Mouse (Mus musculus): ENCODE data around the gene Igdcc3. TPM values are rescaled to one million over a fixed set of nuclear protein-coding genes. Genes with fewer than 3 reads are reported as not detected.
"Not testable (repeated sequence)": the region's sequence is repeated elsewhere in the genome, so short reads cannot be mapped to it uniquely, and the experiment has no call there.

Gene Igdcc3
- polyA plus RNA-seq, 1 experiment from 2014 or later, result 0.52 TPM

DNA sequence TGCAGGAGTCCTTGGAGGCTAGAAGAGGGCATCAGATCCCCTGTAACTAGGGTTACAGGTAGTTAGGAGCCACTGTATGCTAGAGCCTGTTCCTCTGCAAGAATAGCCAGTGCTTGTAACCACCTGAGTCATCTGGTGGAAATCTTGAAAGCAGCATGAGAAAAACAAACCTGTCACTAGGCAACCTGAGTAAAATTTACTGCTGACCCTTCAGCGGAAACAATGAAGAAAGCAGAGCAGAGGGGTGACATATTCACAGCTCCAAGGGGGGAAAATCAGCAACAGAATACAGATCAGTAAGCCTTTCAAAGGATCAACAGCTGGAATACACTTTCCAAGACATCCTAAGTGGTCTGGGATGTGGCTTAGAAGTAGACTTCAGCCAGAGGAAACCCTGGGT, 70.6 kb downstream of the Igdcc3 start:
- Histone ChIP-seq H3K27me3 (no peaks in the 10 kb centered on the region), H3K9ac (no peak overlapping the region)
- 26% methylated on average over 1 of the region's 1 CpGs for WGBS

DNA sequence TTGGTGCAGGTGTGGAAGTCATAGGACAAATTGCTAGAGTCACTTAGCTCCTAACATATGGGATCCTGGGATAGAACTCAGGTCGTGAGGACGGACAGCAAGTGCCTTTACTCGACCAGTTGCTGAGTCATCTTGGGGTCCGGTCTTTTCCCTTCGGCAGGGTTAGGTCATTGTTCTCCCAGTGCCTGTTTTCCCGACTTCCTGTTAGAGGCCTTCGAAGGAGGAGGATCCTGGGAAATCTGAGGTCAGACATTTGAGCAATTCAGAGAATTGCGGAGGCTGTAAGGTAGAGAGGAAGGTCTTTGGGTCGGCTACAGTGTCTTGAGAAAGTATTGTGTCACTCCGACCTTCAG, 73.4 kb downstream of the Igdcc3 start:
- WGBS, result 23% methylated on average over 10 of the region's 10 CpGs
- no peak for ATAC-seq (ENCODE audit: insufficient number of reproducible peaks, low FRiP score, low TSS enrichment, low read depth)
- H3K9ac ChIP-seq, result 0 out of 2 replicates have a peak overlapping the region, but pooled peaks have one; percentile 36

More for the DNA sequence above, 70.6 kb downstream of the Igdcc3 start:
- Histone ChIP-seq H3K9me3 (no peaks in the 10 kb centered on the region), H3K27ac (no peak overlapping the region), H3K4me3 (no peak overlapping the region), H3K4me1 (peaks cover 15% of the 10 kb centered on the region), H3K4me2 (no peak overlapping the region), H3K36me3 (no peaks in the 10 kb centered on the region)
- ATAC-seq (ENCODE audit: insufficient number of reproducible peaks, low FRiP score, low TSS enrichment, low read depth), result no peak

DNA sequence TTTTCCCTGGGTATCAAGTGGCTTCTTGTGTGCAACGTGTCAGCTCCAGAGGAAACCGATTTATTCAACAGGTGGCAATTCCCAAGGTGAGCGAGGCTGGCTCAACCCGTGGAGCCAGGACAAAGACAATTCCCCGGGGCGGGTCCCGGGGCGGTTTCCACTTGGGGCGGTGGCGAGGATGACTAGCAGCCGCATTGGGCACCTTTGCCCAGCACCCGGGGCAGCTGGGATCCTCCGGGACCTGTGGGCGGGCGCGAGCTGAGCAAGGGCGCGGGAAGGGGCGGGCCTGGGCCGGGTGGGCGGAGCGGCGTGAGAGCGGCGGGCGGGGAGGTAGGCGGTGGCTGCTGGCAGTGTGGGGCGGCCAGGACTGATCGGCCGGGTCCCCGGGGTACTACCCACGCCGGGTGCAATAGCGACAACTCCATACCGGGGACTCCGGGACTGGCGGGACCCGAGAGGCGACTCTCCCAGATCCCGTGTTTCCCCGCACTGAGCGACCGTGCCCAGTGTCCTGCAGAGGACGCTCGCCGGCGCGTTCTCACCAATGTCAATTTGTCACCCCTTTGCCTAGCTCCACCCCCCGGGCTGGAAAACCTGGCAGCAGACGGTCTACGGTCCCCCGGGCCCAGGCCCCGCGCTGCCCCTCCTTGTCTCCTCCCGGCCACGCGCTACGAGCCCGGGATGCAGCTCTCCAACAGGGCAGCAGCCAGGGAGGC, 73.9 kb downstream of the Igdcc3 start:
- H3K36me3 ChIP-seq, result no peaks in the 10 kb centered on the region
- H3K9me3 ChIP-seq, result no peaks in the 10 kb centered on the region
- H3K4me3 ChIP-seq, result peak overlapping the region; percentile 68
- peak overlapping the region; percentile 58 for H3K9ac ChIP-seq
- WGBS, result under 1% methylated on average over 50 of the region's 59 CpGs
- H3K4me1 ChIP-seq, result peaks cover 15% of the 10 kb centered on the region
- H3K27me3 ChIP-seq, result no peaks in the 10 kb centered on the region
- H3K4me2 ChIP-seq, result peak overlapping the region; percentile 92
- H3K27ac ChIP-seq, result peak overlapping the region; percentile 88
- peak; percentile 93 for ATAC-seq (ENCODE audit: insufficient number of reproducible peaks, low FRiP score, low TSS enrichment, low read depth)

More for the DNA sequence above, 73.4 kb downstream of the Igdcc3 start:
- Histone ChIP-seq H3K4me1 (peaks cover 15% of the 10 kb centered on the region), H3K4me3 (peak overlapping the region; percentile 68), H3K27ac (peak overlapping the region; percentile 88), H3K27me3 (no peaks in the 10 kb centered on the region), H3K9me3 (no peaks in the 10 kb centered on the region), H3K4me2 (peak overlapping the region; percentile 92), H3K36me3 (no peaks in the 10 kb centered on the region)

DNA sequence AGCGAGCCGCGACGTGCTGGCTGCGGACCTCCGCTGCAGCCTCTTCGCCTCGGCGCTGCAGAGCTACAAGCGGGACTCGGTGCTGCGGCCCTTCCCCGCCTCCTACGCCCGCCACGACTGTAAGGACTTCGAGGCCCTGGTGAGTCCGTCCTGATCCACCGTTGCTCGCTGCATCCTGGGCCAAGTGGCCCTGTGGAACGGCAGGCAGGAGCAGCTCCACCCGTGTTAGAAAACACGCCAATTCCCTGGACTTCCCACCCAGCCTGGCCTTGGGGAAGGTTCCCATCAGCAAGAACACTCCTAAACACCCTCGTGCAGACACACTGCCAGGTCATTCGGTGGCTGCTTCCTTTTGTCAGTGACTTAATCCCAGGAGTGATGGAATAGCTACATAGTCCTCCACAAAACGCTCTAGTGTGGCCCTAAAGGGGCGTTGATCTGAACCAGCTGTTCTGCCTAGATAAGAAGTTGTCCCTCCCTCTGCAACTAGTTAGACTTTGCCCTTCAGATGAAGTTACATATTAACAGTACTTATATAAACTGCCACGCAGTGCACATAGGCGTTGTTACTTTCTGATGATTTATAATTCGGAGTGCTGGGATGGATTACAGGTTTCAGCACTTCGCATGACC, 74.6 kb downstream of the Igdcc3 start:
- Histone ChIP-seq H3K36me3 (no peaks in the 10 kb centered on the region), H3K4me1 (peaks cover 15% of the 10 kb centered on the region), H3K4me2 (peak overlapping the region; percentile 92), H3K27ac (peak overlapping the region; percentile 88), H3K9ac (peak overlapping the region; percentile 58), H3K4me3 (peak overlapping the region; percentile 68), H3K27me3 (no peaks in the 10 kb centered on the region), H3K9me3 (no peaks in the 10 kb centered on the region)
- 8% methylated on average over 25 of the region's 31 CpGs for WGBS
- peak; percentile 17; the same call in 1 of the 2 replicates for ATAC-seq (ENCODE audit: insufficient number of reproducible peaks, low FRiP score, low TSS enrichment, low read depth)

DNA sequence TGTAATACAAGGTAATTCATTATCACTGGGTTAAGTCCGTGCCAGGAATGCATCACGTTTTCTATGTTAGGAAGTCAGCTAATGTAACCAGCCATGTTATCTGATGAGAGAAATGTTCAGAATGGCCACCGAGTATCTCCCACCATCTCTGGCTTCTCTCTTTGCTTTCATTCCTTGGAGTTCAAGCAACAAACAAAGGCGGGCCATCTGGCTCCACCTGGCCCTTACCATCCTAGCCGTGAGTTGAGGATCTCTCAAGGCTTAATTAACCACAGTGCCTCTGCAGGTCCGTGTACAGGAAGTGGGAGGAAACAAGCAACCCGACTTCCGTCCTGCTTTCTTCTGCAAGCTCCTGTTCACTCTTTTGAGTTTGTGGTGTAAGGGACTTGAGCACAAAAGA, 76.0 kb downstream of the Igdcc3 start:
- Histone ChIP-seq H3K4me2 (no peak overlapping the region), H3K27ac (no peak overlapping the region), H3K4me1 (peaks cover 15% of the 10 kb centered on the region), H3K9me3 (no peaks in the 10 kb centered on the region), H3K9ac (no peak overlapping the region), H3K27me3 (no peaks in the 10 kb centered on the region), H3K4me3 (no peak overlapping the region), H3K36me3 (no peaks in the 10 kb centered on the region)
- no peak for ATAC-seq (ENCODE audit: insufficient number of reproducible peaks, low FRiP score, low TSS enrichment, low read depth)
- 41% methylated on average over 8 of the region's 8 CpGs for WGBS

DNA sequence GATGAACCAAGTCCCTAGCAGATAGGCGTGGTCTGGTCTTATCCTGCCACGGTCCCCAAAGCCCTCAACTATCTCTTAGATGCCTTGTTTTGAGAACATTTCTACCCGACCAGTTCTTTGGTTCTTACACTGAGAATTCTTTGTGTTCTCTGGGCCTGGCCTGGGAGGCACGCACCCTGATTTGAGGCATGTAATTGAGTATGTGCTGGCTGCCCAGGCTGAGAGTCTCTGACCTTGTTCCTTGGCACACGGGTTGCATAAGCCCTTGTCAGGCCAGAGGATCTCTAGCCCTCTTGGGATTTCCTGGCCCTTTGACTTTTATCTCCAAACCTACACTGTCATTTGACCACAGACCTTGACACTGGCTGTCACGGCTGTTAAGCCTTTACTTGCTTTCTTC, 76.7 kb downstream of the Igdcc3 start:
- ATAC-seq (ENCODE audit: insufficient number of reproducible peaks, low FRiP score, low TSS enrichment, low read depth), result no peak
- no peak overlapping the region for H3K27ac ChIP-seq
- WGBS, result 63% methylated on average over 6 of the region's 6 CpGs
- no peak overlapping the region for H3K9ac ChIP-seq
- H3K9me3 ChIP-seq, result no peaks in the 10 kb centered on the region
- H3K4me1 ChIP-seq, result peaks cover 15% of the 10 kb centered on the region
- H3K4me3 ChIP-seq, result no peak overlapping the region
- no peaks in the 10 kb centered on the region for H3K36me3 ChIP-seq
- H3K4me2 ChIP-seq, result no peak overlapping the region
- no peaks in the 10 kb centered on the region for H3K27me3 ChIP-seq

DNA sequence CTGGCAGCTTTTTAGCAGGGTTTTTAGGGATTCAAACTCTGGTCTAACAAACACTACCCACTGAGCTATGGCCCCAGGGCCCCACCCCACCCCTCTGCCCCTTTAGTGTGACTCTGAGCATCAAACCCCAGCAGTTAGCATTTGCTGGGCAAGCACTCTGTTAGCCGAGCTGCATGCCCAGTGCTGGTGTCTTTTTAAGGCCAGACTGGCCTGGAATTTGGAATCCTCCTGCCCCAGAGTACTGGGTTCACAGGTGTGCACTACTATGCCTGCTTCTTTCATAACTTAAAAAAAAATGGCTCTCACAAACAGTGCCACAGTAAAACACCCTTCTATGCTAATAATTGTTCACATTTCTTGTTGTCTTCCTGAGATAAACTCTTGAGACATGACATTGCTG, 77.9 kb downstream of the Igdcc3 start:
- WGBS, result 68% methylated on average over 1 of the region's 1 CpGs
- no peak overlapping the region for H3K4me3 ChIP-seq
- ATAC-seq (ENCODE audit: insufficient number of reproducible peaks, low FRiP score, low TSS enrichment, low read depth), result no peak
- no peaks in the 10 kb centered on the region for H3K27me3 ChIP-seq
- no peak overlapping the region for H3K9ac ChIP-seq
- no peaks in the 10 kb centered on the region for H3K9me3 ChIP-seq
- H3K4me2 ChIP-seq, result no peak overlapping the region
- H3K36me3 ChIP-seq, result no peaks in the 10 kb centered on the region
- H3K27ac ChIP-seq, result no peak overlapping the region
- peaks cover 15% of the 10 kb centered on the region for H3K4me1 ChIP-seq

DNA sequence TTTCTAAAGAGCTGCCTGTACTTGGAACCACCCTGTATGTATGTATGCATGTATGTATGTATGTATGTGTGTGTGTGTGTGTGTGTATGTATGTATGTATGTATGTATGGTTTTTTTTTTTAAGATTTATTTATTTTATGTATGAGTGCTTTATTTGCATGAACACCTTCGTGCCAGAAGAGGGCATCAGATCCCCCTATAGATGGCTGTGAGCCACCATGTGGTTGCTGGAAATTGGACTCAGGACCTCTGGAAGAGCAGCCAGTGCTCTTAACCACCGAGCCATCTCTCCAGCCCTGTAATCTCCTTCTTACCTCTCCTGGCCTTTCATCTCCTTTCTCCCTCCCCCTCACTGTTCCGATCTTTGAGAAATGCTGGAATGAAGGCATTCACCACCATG, 79.4 kb downstream of the Igdcc3 start:
- not testable (repeated sequence) for H3K4me1 ChIP-seq; H3K9ac ChIP-seq; H3K27ac ChIP-seq; ATAC-seq (ENCODE audit: insufficient number of reproducible peaks, low FRiP score, low TSS enrichment, low read depth); H3K4me3 ChIP-seq; H3K4me2 ChIP-seq; H3K27me3 ChIP-seq; H3K9me3 ChIP-seq; H3K36me3 ChIP-seq
- WGBS, result 56% methylated on average over 3 of the region's 3 CpGs

DNA sequence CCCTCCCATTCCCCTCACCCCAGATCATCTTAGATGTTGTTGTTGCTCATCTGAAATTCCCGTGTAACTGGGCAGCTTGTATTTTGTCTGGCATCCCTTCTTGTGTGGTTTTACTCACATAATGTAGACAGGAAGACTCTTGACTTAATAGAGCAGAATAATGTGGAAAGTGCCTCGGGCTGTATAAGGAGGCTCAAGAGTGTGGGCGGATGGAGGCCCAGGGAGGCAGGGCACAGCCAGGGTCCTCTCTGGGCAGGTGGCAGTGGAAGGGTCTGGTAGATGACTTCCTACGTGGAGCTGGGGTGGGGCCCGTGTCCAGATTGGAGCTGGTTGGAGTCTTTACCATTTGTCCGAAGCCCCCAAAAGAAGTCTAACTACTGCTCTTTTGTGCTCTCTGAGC, 82.9 kb downstream of the Igdcc3 start:
- no peak overlapping the region for H3K27ac ChIP-seq
- no peaks in the 10 kb centered on the region for H3K36me3 ChIP-seq
- WGBS, result 76% methylated on average over 6 of the region's 6 CpGs
- no peak overlapping the region for H3K9ac ChIP-seq
- no peak for ATAC-seq (ENCODE audit: insufficient number of reproducible peaks, low FRiP score, low TSS enrichment, low read depth)
- H3K27me3 ChIP-seq, result no peaks in the 10 kb centered on the region
- no peak overlapping the region for H3K4me2 ChIP-seq
- H3K4me3 ChIP-seq, result no peak overlapping the region
- H3K4me1 ChIP-seq, result no peaks in the 10 kb centered on the region
- H3K9me3 ChIP-seq, result no peaks in the 10 kb centered on the region

DNA sequence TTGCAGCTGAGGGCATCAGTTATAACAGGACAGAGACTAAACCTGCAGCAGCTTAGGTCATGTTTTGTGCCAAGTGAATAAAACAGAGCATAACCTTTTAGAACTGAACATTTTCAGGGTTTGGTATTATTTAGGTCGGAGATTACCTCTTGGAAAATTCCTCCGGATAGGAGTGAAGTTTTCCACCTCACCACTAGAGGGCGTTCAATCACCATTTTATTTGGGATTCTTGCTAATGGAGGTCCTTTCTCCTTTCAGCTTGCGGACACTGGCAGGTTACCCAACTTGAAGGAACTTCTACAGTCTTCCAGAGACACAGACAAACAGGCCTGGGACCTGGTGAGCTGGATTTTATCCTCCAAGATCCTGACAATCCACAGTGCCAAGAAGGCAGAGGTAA, 84.8 kb downstream of the Igdcc3 start:
- H3K9me3 ChIP-seq, result no peaks in the 10 kb centered on the region
- ATAC-seq (ENCODE audit: insufficient number of reproducible peaks, low FRiP score, low TSS enrichment, low read depth), result no peak

DNA sequence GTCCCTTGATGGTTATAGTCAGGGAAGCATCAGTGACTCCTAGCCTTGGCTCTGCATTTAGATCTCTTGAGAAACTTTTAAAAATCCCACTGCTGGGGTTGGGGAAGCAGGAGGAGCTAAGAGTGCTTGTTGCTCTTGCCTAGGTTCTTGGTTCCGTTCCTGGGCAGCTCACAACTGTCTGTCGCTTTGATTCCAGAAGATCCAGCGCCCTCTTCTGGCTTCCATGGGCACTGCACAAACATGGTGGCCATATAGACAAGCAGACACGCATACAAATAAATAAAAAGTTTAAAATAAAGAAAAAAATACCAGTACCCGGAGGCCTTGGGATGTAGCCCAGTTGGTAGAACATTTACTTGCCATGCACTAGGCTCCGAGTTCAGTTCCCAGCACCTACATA, 89.3 kb downstream of the Igdcc3 start:
- H3K36me3 ChIP-seq, result peaks cover 11% of the 10 kb centered on the region
- WGBS, result 78% methylated on average over 6 of the region's 6 CpGs
- H3K9me3 ChIP-seq, result no peaks in the 10 kb centered on the region
- H3K4me1 ChIP-seq, result peaks cover 5% of the 10 kb centered on the region; the same call in 1 of the 2 replicates
- H3K4me3 ChIP-seq, result no peak overlapping the region
- ATAC-seq (ENCODE audit: insufficient number of reproducible peaks, low FRiP score, low TSS enrichment, low read depth), result no peak
- no peak overlapping the region for H3K9ac ChIP-seq
- H3K27me3 ChIP-seq, result no peaks in the 10 kb centered on the region
- no peak overlapping the region for H3K27ac ChIP-seq
- H3K4me2 ChIP-seq, result no peak overlapping the region

More for the DNA sequence above, 84.8 kb downstream of the Igdcc3 start:
- Histone ChIP-seq H3K27me3 (no peaks in the 10 kb centered on the region), H3K9ac (no peak overlapping the region), H3K36me3 (peaks cover 6% of the 10 kb centered on the region), H3K4me3 (no peak overlapping the region), H3K27ac (no peak overlapping the region), H3K4me2 (no peak overlapping the region), H3K4me1 (no peaks in the 10 kb centered on the region)
- 32% methylated on average over 4 of the region's 4 CpGs for WGBS

DNA sequence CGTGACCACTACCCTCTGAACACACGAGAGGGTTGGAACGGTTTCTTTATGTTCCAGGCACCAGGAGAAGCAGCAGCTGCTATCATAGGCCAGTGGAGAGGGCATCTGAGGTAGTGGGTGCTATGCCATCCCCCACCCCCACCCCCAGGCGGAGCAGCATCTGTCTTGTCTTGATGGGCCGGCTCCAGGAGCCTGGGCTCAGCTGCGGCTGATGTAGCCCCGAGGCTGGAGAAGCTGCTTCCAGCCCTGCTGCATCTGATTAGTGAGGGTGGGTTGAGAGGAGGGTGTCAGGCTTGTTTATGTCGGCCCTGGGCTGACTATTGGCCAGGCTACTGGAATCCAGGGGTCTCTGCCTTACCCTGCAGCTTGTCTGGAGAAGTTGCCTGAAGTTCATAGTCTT, 90.3 kb downstream of the Igdcc3 start:
- peaks cover 15% of the 10 kb centered on the region for H3K36me3 ChIP-seq
- no peak overlapping the region for H3K4me2 ChIP-seq
- ATAC-seq (ENCODE audit: insufficient number of reproducible peaks, low FRiP score, low TSS enrichment, low read depth), result no peak
- H3K4me3 ChIP-seq, result no peak overlapping the region
- H3K9me3 ChIP-seq, result no peaks in the 10 kb centered on the region
- no peak overlapping the region for H3K27ac ChIP-seq
- no peaks in the 10 kb centered on the region for H3K27me3 ChIP-seq
- no peak overlapping the region for H3K9ac ChIP-seq
- H3K4me1 ChIP-seq, result peaks cover 5% of the 10 kb centered on the region; the same call in 1 of the 2 replicates
- WGBS, result 42% methylated on average over 8 of the region's 8 CpGs
